Mouse (Mus musculus) 3134 (cell line): Measurements from ENCODE around the gene Hmga1.

ENCODE experiments used
- DNase-seq: peaks from one replicate; pipeline ENCODE4 v3.0.0-alpha.2; 2011; ENCODE audit warnings: low spot score; ENCODE audit not compliant: insufficient read length; ENCODE audit errors: extremely low read depth

Hmga1 gene

GRCm38 (mm10) chr17:27528030-27528429, 28.3 kb upstream of the Hmga1 start:
- DNase-seq = no peak

- DNase-seq = no peak
Observed at GRCm38 (mm10) chr17:27528767-27529166, 27.5 kb upstream of the Hmga1 start.

GRCm38 (mm10) chr17:27532095-27532494, 24.2 kb upstream of the Hmga1 start:
- no peak for DNase-seq

GRCm38 (mm10) chr17:27533354-27533753, 22.9 kb upstream of the Hmga1 start:
- DNase-seq = no peak

- peak; percentile 72 for DNase-seq
Observed at GRCm38 (mm10) chr17:27534718-27535117, 21.6 kb upstream of the Hmga1 start.

GRCm38 (mm10) chr17:27541261-27541660, 15.0 kb upstream of the Hmga1 start:
- no peak for DNase-seq

- DNase-seq = no peak
Observed at GRCm38 (mm10) chr17:27541984-27542383, 14.3 kb upstream of the Hmga1 start.

GRCm38 (mm10) chr17:27544551-27544950, 11.7 kb upstream of the Hmga1 start:
- DNase-seq = no peak

GRCm38 (mm10) chr17:27545991-27546390, 10.3 kb upstream of the Hmga1 start:
- DNase-seq = no peak

- peak; percentile 54 for DNase-seq
Observed at GRCm38 (mm10) chr17:27546574-27547085, 9.7 kb upstream of the Hmga1 start.

- DNase-seq = peak; percentile 89
Observed at GRCm38 (mm10) chr17:27547253-27547868, 8.9 kb upstream of the Hmga1 start.

- DNase-seq = no peak
Observed at GRCm38 (mm10) chr17:27549234-27549633, 7.1 kb upstream of the Hmga1 start.

GRCm38 (mm10) chr17:27551393-27551940, 4.8 kb upstream of the Hmga1 start:
- no peak for DNase-seq

- peak; percentile 72 for DNase-seq
Observed at GRCm38 (mm10) chr17:27552215-27553201, 3.8 kb upstream of the Hmga1 start.

GRCm38 (mm10) chr17:27554062-27554960, 2.0 kb upstream of the Hmga1 start:
- no peak for DNase-seq

- no peak for DNase-seq
Observed at GRCm38 (mm10) chr17:27555075-27555511, 1.2 kb upstream of the Hmga1 start.

GRCm38 (mm10) chr17:27555512-27556172, 655 bp upstream of the Hmga1 start:
- no peak for DNase-seq

GRCm38 (mm10) chr17:27557181-27557926, 1.1 kb downstream of the Hmga1 start:
- peak; percentile 81 for DNase-seq
